Mouse (Mus musculus): ENCODE data around the gene Znhit1. TPM values are rescaled to one million over a fixed set of nuclear protein-coding genes. Genes with fewer than 3 reads are reported as not detected.
A peak's percentile ranks its signal among the peaks of the same experiment; 100 is the strongest.

Gene Znhit1
- polyA plus RNA-seq, 1 experiment from 2014 or later: 93.4 TPM

- Histone ChIP-seq H3K27me3 (ENCODE audit: control insufficient read depth, insufficient read depth, low read length) (no peaks in the 10 kb centered on the region), H3K4me2 (ENCODE audit: low read depth, low read length, severe bottlenecking) (no peak overlapping the region), H3K27ac (ENCODE audit: low read depth, low read length) (no peak overlapping the region), H3K9ac (ENCODE audit: low read length) (no peak overlapping the region), H3K36me3 (ENCODE audit: control insufficient read depth, insufficient read depth, low read length) (peaks cover 4% of the 10 kb centered on the region), H3K4me3 (ENCODE audit: low read depth, low read length) (no peak overlapping the region), H3K9me3 (ENCODE audit: control insufficient read depth, low read length) (no peaks in the 10 kb centered on the region), H3K4me1 (replicated peaks; ENCODE audit: control insufficient read depth, insufficient read depth, low read length) (peaks cover 4% of the 10 kb centered on the region; the same call in 1 of the 2 replicates)
- no peak for DNase-seq (ENCODE audit: low spot score)
- WGBS: 89% methylated on average over 8 of the region's 9 CpGs
- no peak for ATAC-seq (replicated peaks; ENCODE audit: low FRiP score)
Observed at GRCm38 (mm10) chr5:136965210-136965609, 22.6 kb downstream of the Znhit1 start.

- peaks cover 4% of the 10 kb centered on the region; the same call in 1 of the 2 replicates for H3K4me1 ChIP-seq (replicated peaks; ENCODE audit: control insufficient read depth, insufficient read depth, low read length)
Observed at GRCm38 (mm10) chr5:136962966-136963540, 24.8 kb downstream of the Znhit1 start.

GRCm38 (mm10) chr5:136962501-136962900 lies 25.3 kb downstream of the Znhit1 start:
- Histone ChIP-seq H3K27ac (ENCODE audit: low read depth, low read length) (peak overlapping the region; percentile 78), H3K4me3 (ENCODE audit: low read depth, low read length) (peak overlapping the region; percentile 58), H3K4me2 (ENCODE audit: low read depth, low read length, severe bottlenecking) (peak overlapping the region; percentile 82), H3K27me3 (ENCODE audit: control insufficient read depth, insufficient read depth, low read length) (no peaks in the 10 kb centered on the region), H3K36me3 (ENCODE audit: control insufficient read depth, insufficient read depth, low read length) (peaks cover 4% of the 10 kb centered on the region), H3K4me1 (replicated peaks; ENCODE audit: control insufficient read depth, insufficient read depth, low read length) (peaks cover 4% of the 10 kb centered on the region; the same call in 1 of the 2 replicates), H3K9me3 (ENCODE audit: control insufficient read depth, low read length) (no peaks in the 10 kb centered on the region), H3K9ac (ENCODE audit: low read length) (peak overlapping the region; percentile 70)
- peak; percentile 88 for DNase-seq (ENCODE audit: low spot score)
- WGBS: 1% methylated on average over 10 of the region's 10 CpGs
- ATAC-seq (replicated peaks; ENCODE audit: low FRiP score): peak; percentile 64

More at GRCm38 (mm10) chr5:136962966-136963540, 24.8 kb downstream of the Znhit1 start:
- H3K27me3 ChIP-seq (ENCODE audit: control insufficient read depth, insufficient read depth, low read length): no peaks in the 10 kb centered on the region
- H3K9me3 ChIP-seq (ENCODE audit: control insufficient read depth, low read length): no peaks in the 10 kb centered on the region
- ATAC-seq (replicated peaks; ENCODE audit: low FRiP score) (no peak), DNase-seq (ENCODE audit: low spot score) (no peak)
- H3K36me3 ChIP-seq (ENCODE audit: control insufficient read depth, insufficient read depth, low read length): peaks cover 4% of the 10 kb centered on the region
- H3K27ac ChIP-seq (ENCODE audit: low read depth, low read length): no peak overlapping the region
- peak overlapping the region; percentile 82 for H3K4me2 ChIP-seq (ENCODE audit: low read depth, low read length, severe bottlenecking)
- 77% methylated on average over 8 of the region's 8 CpGs for WGBS
- H3K4me3 ChIP-seq (ENCODE audit: low read depth, low read length): peak overlapping the region; percentile 58
- peak overlapping the region; percentile 70 for H3K9ac ChIP-seq (ENCODE audit: low read length)

GRCm38 (mm10) chr5:136961983-136962461 lies 25.8 kb downstream of the Znhit1 start:
- Histone ChIP-seq H3K9ac (ENCODE audit: low read length) (peak overlapping the region; percentile 70), H3K9me3 (ENCODE audit: control insufficient read depth, low read length) (no peaks in the 10 kb centered on the region), H3K4me1 (replicated peaks; ENCODE audit: control insufficient read depth, insufficient read depth, low read length) (peaks cover 4% of the 10 kb centered on the region; the same call in 1 of the 2 replicates), H3K4me3 (ENCODE audit: low read depth, low read length) (peak overlapping the region; percentile 58), H3K27ac (ENCODE audit: low read depth, low read length) (peak overlapping the region; percentile 78), H3K4me2 (ENCODE audit: low read depth, low read length, severe bottlenecking) (peak overlapping the region; percentile 82), H3K36me3 (ENCODE audit: control insufficient read depth, insufficient read depth, low read length) (peaks cover 4% of the 10 kb centered on the region), H3K27me3 (ENCODE audit: control insufficient read depth, insufficient read depth, low read length) (no peaks in the 10 kb centered on the region)
- ATAC-seq (replicated peaks; ENCODE audit: low FRiP score): peak; percentile 94
- under 1% methylated on average over 20 of the region's 20 CpGs for WGBS
- peak; percentile 90 for DNase-seq (ENCODE audit: low spot score)

- no peaks in the 10 kb centered on the region for H3K9me3 ChIP-seq (ENCODE audit: control insufficient read depth, low read length)
- H3K27ac ChIP-seq (ENCODE audit: low read depth, low read length): peak overlapping the region; percentile 78
- ATAC-seq (replicated peaks; ENCODE audit: low FRiP score): peak; percentile 23
- 27% methylated on average over 5 of the region's 5 CpGs for WGBS
- DNase-seq (ENCODE audit: low spot score): peak; percentile 57
- H3K9ac ChIP-seq (ENCODE audit: low read length): peak overlapping the region; percentile 70
- H3K4me1 ChIP-seq (replicated peaks; ENCODE audit: control insufficient read depth, insufficient read depth, low read length): peaks cover 4% of the 10 kb centered on the region; the same call in 1 of the 2 replicates
- peak overlapping the region; percentile 82 for H3K4me2 ChIP-seq (ENCODE audit: low read depth, low read length, severe bottlenecking)
- H3K4me3 ChIP-seq (ENCODE audit: low read depth, low read length): peak overlapping the region; percentile 58
- H3K36me3 ChIP-seq (ENCODE audit: control insufficient read depth, insufficient read depth, low read length): peaks cover 4% of the 10 kb centered on the region
- no peaks in the 10 kb centered on the region for H3K27me3 ChIP-seq (ENCODE audit: control insufficient read depth, insufficient read depth, low read length)
Observed at GRCm38 (mm10) chr5:136961334-136961982, 26.4 kb downstream of the Znhit1 start.

GRCm38 (mm10) chr5:136960053-136960452 lies 27.8 kb downstream of the Znhit1 start:
- Histone ChIP-seq H3K9ac (ENCODE audit: low read length) (no peak overlapping the region), H3K4me1 (replicated peaks; ENCODE audit: control insufficient read depth, insufficient read depth, low read length) (peaks cover 4% of the 10 kb centered on the region; the same call in 1 of the 2 replicates), H3K36me3 (ENCODE audit: control insufficient read depth, insufficient read depth, low read length) (no peaks in the 10 kb centered on the region; the same call in 1 of the 2 replicates), H3K27ac (ENCODE audit: low read depth, low read length) (no peak overlapping the region), H3K4me3 (ENCODE audit: low read depth, low read length) (no peak overlapping the region), H3K27me3 (ENCODE audit: control insufficient read depth, insufficient read depth, low read length) (no peaks in the 10 kb centered on the region), H3K9me3 (ENCODE audit: control insufficient read depth, low read length) (no peaks in the 10 kb centered on the region), H3K4me2 (ENCODE audit: low read depth, low read length, severe bottlenecking) (no peak overlapping the region)
- ATAC-seq (replicated peaks; ENCODE audit: low FRiP score) (no peak), DNase-seq (ENCODE audit: low spot score) (no peak)
- 92% methylated on average over 6 of the region's 6 CpGs for WGBS

- H3K36me3 ChIP-seq (ENCODE audit: control insufficient read depth, insufficient read depth, low read length): no peaks in the 10 kb centered on the region; the same call in 1 of the 2 replicates
- 88% methylated on average over 5 of the region's 5 CpGs for WGBS
- H3K4me3 ChIP-seq (ENCODE audit: low read depth, low read length): no peak overlapping the region
- peaks cover 7% of the 10 kb centered on the region for H3K4me1 ChIP-seq (replicated peaks; ENCODE audit: control insufficient read depth, insufficient read depth, low read length)
- no peak overlapping the region for H3K4me2 ChIP-seq (ENCODE audit: low read depth, low read length, severe bottlenecking)
- DNase-seq (ENCODE audit: low spot score) (no peak), ATAC-seq (replicated peaks; ENCODE audit: low FRiP score) (no peak)
- no peaks in the 10 kb centered on the region for H3K9me3 ChIP-seq (ENCODE audit: control insufficient read depth, low read length)
- H3K27me3 ChIP-seq (ENCODE audit: control insufficient read depth, insufficient read depth, low read length): no peaks in the 10 kb centered on the region
- H3K9ac ChIP-seq (ENCODE audit: low read length): no peak overlapping the region
- H3K27ac ChIP-seq (ENCODE audit: low read depth, low read length): no peak overlapping the region
Observed at GRCm38 (mm10) chr5:136958991-136959605, 28.7 kb downstream of the Znhit1 start.

- WGBS: 100% methylated on average over 1 of the region's 1 CpGs
- Histone ChIP-seq H3K9me3 (ENCODE audit: control insufficient read depth, low read length) (no peaks in the 10 kb centered on the region), H3K36me3 (ENCODE audit: control insufficient read depth, insufficient read depth, low read length) (no peaks in the 10 kb centered on the region; the same call in 1 of the 2 replicates), H3K4me3 (ENCODE audit: low read depth, low read length) (no peak overlapping the region), H3K27ac (ENCODE audit: low read depth, low read length) (no peak overlapping the region), H3K4me2 (ENCODE audit: low read depth, low read length, severe bottlenecking) (no peak overlapping the region), H3K9ac (ENCODE audit: low read length) (no peak overlapping the region), H3K27me3 (ENCODE audit: control insufficient read depth, insufficient read depth, low read length) (no peaks in the 10 kb centered on the region), H3K4me1 (replicated peaks; ENCODE audit: control insufficient read depth, insufficient read depth, low read length) (peaks cover 4% of the 10 kb centered on the region)
- ATAC-seq (replicated peaks; ENCODE audit: low FRiP score) (no peak), DNase-seq (ENCODE audit: low spot score) (no peak)
Observed at GRCm38 (mm10) chr5:136957250-136957649, 30.6 kb downstream of the Znhit1 start.
